Mouse (Mus musculus) midbrain, embryonic 16.5 days (tissue): ENCODE data around the gene Stac2. TPM values are rescaled to one million over a fixed set of nuclear protein-coding genes. Genes with fewer than 3 reads are reported as not detected.

Experiments
- ATAC-seq: fragments of 200-750 bp; cut with Nextera tagmentation; 2 replicates; pipeline ENCODE4 v1.8.0; 2017; ENCODE audit warnings: moderate TSS enrichment
- H3K27ac ChIP-seq: fragments of 300-500 bp; sonication (generic); 2 replicates; pipeline ENCODE4 v1.5.1; 2014; ENCODE audit warnings: mild to moderate bottlenecking, low read length, mixed read lengths
- H3K27me3 ChIP-seq: fragments of 300-500 bp; sonication (generic); 2 replicates; pipeline ENCODE4 v1.6.1; 2014; ENCODE audit warnings: low read depth, low read length, mixed read lengths; ENCODE audit not compliant: control insufficient read depth, insufficient read depth
- H3K36me3 ChIP-seq: fragments of 300-500 bp; sonication (generic); 2 replicates; pipeline ENCODE4 v1.6.1; 2014; ENCODE audit warnings: mild to moderate bottlenecking, low read length, moderate library complexity, mixed read lengths; ENCODE audit not compliant: control insufficient read depth, insufficient read depth
- H3K4me1 ChIP-seq: fragments of 300-500 bp; sonication (generic); 2 replicates; pipeline ENCODE4 v1.6.1; 2014; ENCODE audit warnings: mild to moderate bottlenecking, low read length, mixed read lengths; ENCODE audit not compliant: control insufficient read depth, insufficient read depth
- H3K4me2 ChIP-seq: fragments of 300-500 bp; sonication (generic); 2 replicates; pipeline ENCODE4 v1.6.1; 2014; ENCODE audit warnings: mild to moderate bottlenecking, low read length, mixed read lengths
- H3K4me3 ChIP-seq: fragments of 300-500 bp; sonication (generic); 2 replicates; pipeline ENCODE4 v1.5.1; 2014; ENCODE audit warnings: low read depth, mild to moderate bottlenecking, low read length, moderate library complexity, mixed read lengths
- H3K9ac ChIP-seq: fragments of 300-500 bp; sonication (generic); 2 replicates; pipeline ENCODE4 v1.6.1; 2014; ENCODE audit warnings: low read depth, low read length, mixed read lengths
- H3K9me3 ChIP-seq: fragments of 300-500 bp; sonication (generic); replicated peaks from 2 replicates; pipeline ENCODE4 v1.6.1; 2014; ENCODE audit warnings: mild to moderate bottlenecking, low read length, mixed read lengths; ENCODE audit not compliant: control insufficient read depth, poor library complexity, severe bottlenecking
- WGBS: fragments of 180-500 bp; shearing (Covaris S2); extraction: QIAGEN DNeasy Blood & Tissue Kit; methylation state at CpG from one replicate; pipeline ENCODE4 v1.1.7; 2014; 5-methylcytosine and 5-hydroxymethylcytosine counted together
- polyA plus RNA-seq: library from polyadenylated mRNA; unstranded; fragments of >200 nt; fragmentation: Nextera tagmentation; extraction: Ambion mirVana; gene quantifications from 2 replicates; pipeline ENCODE4 v1.2.1, GENCODE M21; 2015

The Stac2 gene
- polyA plus RNA-seq, 1 experiment from 2014 or later: 4.0 TPM

DNA sequence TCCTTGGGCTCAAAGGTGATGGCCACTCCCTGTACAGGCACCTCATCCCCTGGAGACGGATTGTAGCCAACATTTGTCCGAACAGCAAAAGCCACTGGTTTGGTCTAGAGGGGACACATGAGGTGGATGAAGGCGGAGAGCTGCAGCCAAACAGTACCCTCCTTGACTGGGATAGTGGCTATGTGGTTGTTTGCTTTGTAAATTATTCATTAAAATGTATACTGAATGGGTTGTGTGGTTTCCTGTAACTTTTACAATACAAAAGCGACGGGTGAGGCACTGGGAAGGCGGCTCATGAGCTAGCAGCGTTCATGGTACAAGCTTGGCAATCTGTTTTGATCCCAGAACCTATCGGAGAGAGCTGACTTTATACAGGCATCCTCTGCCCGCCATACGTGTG lies 40.4 kb downstream of the Stac2 start:
- H3K27ac ChIP-seq: no peak overlapping the region
- 91% methylated on average over 10 of the region's 10 CpGs for WGBS
- H3K4me2 ChIP-seq: no peak overlapping the region
- H3K4me3 ChIP-seq: no peak overlapping the region
- H3K9ac ChIP-seq: no peak overlapping the region
- ATAC-seq: no peak
- H3K4me1 ChIP-seq: no peaks in the 10 kb centered on the region; the same call in 1 of the 2 replicates
- no peaks in the 10 kb centered on the region for H3K27me3 ChIP-seq
- H3K9me3 ChIP-seq: no peaks in the 10 kb centered on the region
- peaks cover 54% of the 10 kb centered on the region for H3K36me3 ChIP-seq

DNA sequence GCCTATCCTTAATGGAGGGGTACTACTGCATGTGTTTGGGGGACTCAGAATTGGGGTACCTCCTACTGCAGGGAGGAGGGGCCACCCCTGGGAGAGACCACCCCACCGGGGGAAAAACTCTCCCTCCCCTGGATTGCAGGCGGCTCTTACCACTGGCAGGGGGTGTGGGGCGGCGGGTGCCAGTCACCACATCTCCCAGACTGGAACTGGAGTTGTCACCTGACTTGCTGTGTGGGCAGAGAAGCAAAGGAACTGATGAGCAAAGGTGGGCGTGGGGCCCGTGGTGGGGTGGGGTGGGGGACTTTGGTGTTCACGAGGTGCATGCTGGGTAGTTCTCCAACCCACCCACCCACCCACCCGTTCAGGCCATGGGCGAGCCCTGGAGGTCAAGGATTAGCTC lies 41.5 kb downstream of the Stac2 start:
- H3K9ac ChIP-seq: no peak overlapping the region
- WGBS: 68% methylated on average over 9 of the region's 9 CpGs
- H3K27me3 ChIP-seq: no peaks in the 10 kb centered on the region
- peaks cover 56% of the 10 kb centered on the region for H3K36me3 ChIP-seq
- no peak overlapping the region for H3K4me3 ChIP-seq
- no peaks in the 10 kb centered on the region; the same call in 1 of the 2 replicates for H3K4me1 ChIP-seq
- no peak for ATAC-seq
- H3K9me3 ChIP-seq: no peaks in the 10 kb centered on the region
- H3K4me2 ChIP-seq: no peak overlapping the region
- H3K27ac ChIP-seq: no peak overlapping the region

GRCm38 (mm10) chr11:98008087-98008486 lies 45.2 kb downstream of the Stac2 start:
- Histone ChIP-seq H3K27ac (no peak overlapping the region), H3K9ac (no peak overlapping the region), H3K27me3 (no peaks in the 10 kb centered on the region), H3K4me2 (no peak overlapping the region), H3K9me3 (no peaks in the 10 kb centered on the region), H3K4me1 (no peaks in the 10 kb centered on the region), H3K36me3 (peaks cover 52% of the 10 kb centered on the region), H3K4me3 (no peak overlapping the region)
- WGBS: 84% methylated on average over 11 of the region's 11 CpGs
- ATAC-seq: no peak

- Histone ChIP-seq H3K36me3 (peaks cover 41% of the 10 kb centered on the region), H3K4me1 (no peaks in the 10 kb centered on the region), H3K4me2 (no peak overlapping the region), H3K9ac (no peak overlapping the region), H3K9me3 (no peaks in the 10 kb centered on the region), H3K27me3 (no peaks in the 10 kb centered on the region), H3K27ac (no peak overlapping the region), H3K4me3 (no peak overlapping the region)
- ATAC-seq: no peak
- WGBS: 83% methylated on average over 10 of the region's 10 CpGs
Measured at GRCm38 (mm10) chr11:98005686-98006085, 47.6 kb downstream of the Stac2 start.

DNA sequence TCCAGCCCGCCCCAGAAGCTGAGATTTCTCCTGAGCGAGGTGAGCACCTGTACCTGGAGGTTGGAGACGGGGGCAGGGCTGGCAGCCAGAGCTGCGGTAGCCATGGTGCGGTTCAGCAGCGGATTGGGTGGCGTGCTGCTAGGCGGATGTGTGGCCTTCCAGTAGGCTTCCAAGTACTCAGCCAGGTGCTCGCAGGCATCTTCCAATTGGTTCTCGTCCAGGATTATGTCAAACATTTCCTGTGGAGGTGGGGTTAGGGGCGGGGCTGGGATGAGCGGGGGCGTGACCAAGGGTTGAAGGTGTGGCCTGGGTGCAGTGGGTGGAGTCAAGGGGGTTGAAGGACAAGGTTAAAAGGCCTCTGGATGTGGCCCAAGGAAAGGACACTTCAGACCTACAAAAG lies 48.2 kb downstream of the Stac2 start:
- ATAC-seq: no peak
- H3K27me3 ChIP-seq: no peaks in the 10 kb centered on the region
- no peaks in the 10 kb centered on the region for H3K9me3 ChIP-seq
- WGBS: 54% methylated on average over 13 of the region's 13 CpGs
- H3K27ac ChIP-seq: no peak overlapping the region
- H3K4me3 ChIP-seq: no peak overlapping the region
- H3K4me1 ChIP-seq: no peaks in the 10 kb centered on the region
- H3K36me3 ChIP-seq: peaks cover 35% of the 10 kb centered on the region
- no peak overlapping the region for H3K4me2 ChIP-seq
- H3K9ac ChIP-seq: no peak overlapping the region

GRCm38 (mm10) chr11:98004161-98004560 lies 49.1 kb downstream of the Stac2 start:
- Histone ChIP-seq H3K9ac (no peak overlapping the region), H3K4me3 (no peak overlapping the region), H3K4me2 (no peak overlapping the region), H3K27ac (0 out of 2 replicates have a peak overlapping the region, but pooled peaks have one; percentile 19), H3K27me3 (no peaks in the 10 kb centered on the region), H3K36me3 (peaks cover 28% of the 10 kb centered on the region), H3K9me3 (no peaks in the 10 kb centered on the region), H3K4me1 (no peaks in the 10 kb centered on the region; the same call in 1 of the 2 replicates)
- ATAC-seq: no peak
- 70% methylated on average over 8 of the region's 8 CpGs for WGBS

GRCm38 (mm10) chr11:98003171-98003671 lies 50.0 kb downstream of the Stac2 start:
- H3K27ac ChIP-seq: no peak overlapping the region
- H3K36me3 ChIP-seq: peaks cover 28% of the 10 kb centered on the region
- H3K4me3 ChIP-seq: no peak overlapping the region
- no peaks in the 10 kb centered on the region for H3K27me3 ChIP-seq
- ATAC-seq: no peak
- H3K9ac ChIP-seq: no peak overlapping the region
- H3K4me1 ChIP-seq: no peaks in the 10 kb centered on the region; the same call in 1 of the 2 replicates
- WGBS: 33% methylated on average over 17 of the region's 17 CpGs
- no peaks in the 10 kb centered on the region for H3K9me3 ChIP-seq
- H3K4me2 ChIP-seq: no peak overlapping the region

DNA sequence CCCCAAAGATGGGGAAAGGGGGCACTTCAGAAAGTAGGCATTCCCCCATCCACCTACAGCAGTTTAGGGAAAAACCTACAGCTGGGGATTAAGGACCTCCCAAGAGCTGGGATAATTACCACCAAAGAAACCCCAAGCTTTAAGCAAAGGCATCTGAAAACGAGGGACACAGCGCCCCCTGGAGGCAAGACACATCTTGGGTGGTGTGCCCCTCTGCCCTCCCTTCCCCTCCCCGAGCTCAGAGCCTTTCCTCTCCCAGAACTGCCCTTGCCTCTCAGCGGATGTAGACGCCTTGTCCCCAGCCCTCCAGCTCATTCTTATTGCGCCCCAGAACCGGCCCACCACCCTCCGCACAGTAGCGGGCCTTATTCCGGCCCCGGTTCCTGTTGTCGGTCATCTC lies 50.6 kb downstream of the Stac2 start:
- no peak overlapping the region for H3K4me3 ChIP-seq
- H3K27ac ChIP-seq: no peak overlapping the region
- H3K36me3 ChIP-seq: peaks cover 26% of the 10 kb centered on the region
- H3K4me2 ChIP-seq: no peak overlapping the region
- no peak for ATAC-seq
- no peak overlapping the region for H3K9ac ChIP-seq
- no peaks in the 10 kb centered on the region for H3K9me3 ChIP-seq
- no peaks in the 10 kb centered on the region; the same call in 1 of the 2 replicates for H3K4me1 ChIP-seq
- H3K27me3 ChIP-seq: no peaks in the 10 kb centered on the region
- 11% methylated on average over 12 of the region's 12 CpGs for WGBS

- 57% methylated on average over 6 of the region's 6 CpGs for WGBS
- Histone ChIP-seq H3K9me3 (no peaks in the 10 kb centered on the region), H3K9ac (no peak overlapping the region), H3K4me3 (no peak overlapping the region), H3K4me2 (no peak overlapping the region), H3K36me3 (peaks cover 22% of the 10 kb centered on the region), H3K4me1 (no peaks in the 10 kb centered on the region; the same call in 1 of the 2 replicates), H3K27me3 (no peaks in the 10 kb centered on the region), H3K27ac (no peak overlapping the region)
- no peak for ATAC-seq
Measured at GRCm38 (mm10) chr11:98001986-98002385, 51.3 kb downstream of the Stac2 start.
